Mouse (Mus musculus) forebrain, embryonic 10.5 days (tissue): ENCODE data around the gene Gramd1b. TPM values are rescaled to one million over a fixed set of nuclear protein-coding genes. Genes with fewer than 3 reads are reported as not detected.

Source experiments
- DNase-seq: peaks from one replicate; pipeline ENCODE4 v3.0.0-alpha.2; 2017; ENCODE audit warnings: low spot score; ENCODE audit errors: extremely low spot score
- H3K27ac ChIP-seq: fragments of 300-500 bp; sonication (generic); 2 replicates; pipeline ENCODE4 v1.5.1; 2016; ENCODE audit warnings: mild to moderate bottlenecking
- H3K27me3 ChIP-seq: fragments of 300-500 bp; sonication (generic); 2 replicates; pipeline ENCODE4 v1.6.1; 2016; ENCODE audit warnings: mild to moderate bottlenecking; ENCODE audit not compliant: poor library complexity, severe bottlenecking
- H3K36me3 ChIP-seq: fragments of 300-500 bp; sonication (generic); replicated peaks from 2 replicates; pipeline ENCODE4 v1.6.1; 2016; ENCODE audit warnings: mild to moderate bottlenecking, moderate library complexity
- H3K4me1 ChIP-seq: fragments of 300-500 bp; sonication (generic); 2 replicates; pipeline ENCODE4 v1.6.1; 2016
- H3K4me3 ChIP-seq: fragments of 300-500 bp; sonication (generic); 2 replicates; pipeline ENCODE4 v1.5.1; 2016; ENCODE audit warnings: mild to moderate bottlenecking, moderate library complexity
- H3K9me3 ChIP-seq: fragments of 300-500 bp; sonication (generic); 2 replicates; pipeline ENCODE4 v1.6.1; 2016; ENCODE audit warnings: mild to moderate bottlenecking, moderate library complexity
- WGBS: fragments of 180-500 bp; shearing (Covaris S2); methylation state at CpG from one replicate; pipeline ENCODE4 v1.1.7; 2016; 5-methylcytosine and 5-hydroxymethylcytosine counted together
- polyA plus RNA-seq: library from polyadenylated mRNA; unstranded; fragments of >200 nt; fragmentation: Nextera tagmentation; extraction: Ambion mirVana; gene quantifications from 2 replicates; pipeline ENCODE4 v1.2.1, GENCODE M21; 2016

Gramd1b gene
- 3.3 and 3.8 TPM in 2 replicates for polyA plus RNA-seq

GRCm38 (mm10) chr9:40531027-40531621, at the start of gene Gramd1b:
Gramd1b (minus strand) TSS chr9:40531383.
- no peaks in the 10 kb centered on the region for H3K9me3 ChIP-seq
- H3K27ac ChIP-seq = peak within 1 kb of the TSS; percentile 76
- peak within 1 kb of the TSS; percentile 63 for H3K4me3 ChIP-seq
- peak; percentile 46 for DNase-seq
- H3K36me3 ChIP-seq = no peaks in the 10 kb centered on the region
- H3K27me3 ChIP-seq = peaks cover 43% of the 10 kb centered on the region
- peaks cover 12% of the 10 kb centered on the region for H3K4me1 ChIP-seq
- WGBS = 2% methylated on average over 40 of the region's 40 CpGs

GRCm38 (mm10) chr9:40578726-40579625, 47.8 kb upstream of the Gramd1b start:
- no peaks in the 10 kb centered on the region for H3K36me3 ChIP-seq
- no peaks in the 10 kb centered on the region for H3K27me3 ChIP-seq
- H3K4me3 ChIP-seq = no peak overlapping the region
- DNase-seq = no peak
- 79% methylated on average over 11 of the region's 11 CpGs for WGBS
- no peak overlapping the region for H3K27ac ChIP-seq
- H3K9me3 ChIP-seq = no peaks in the 10 kb centered on the region
- H3K4me1 ChIP-seq = 0 out of 2 replicates have a peak, but pooled peaks cover 6% of the 10 kb centered on the region

GRCm38 (mm10) chr9:40577132-40577531, 45.9 kb upstream of the Gramd1b start:
- Histone ChIP-seq H3K4me3 (no peak overlapping the region), H3K36me3 (no peaks in the 10 kb centered on the region), H3K27me3 (no peaks in the 10 kb centered on the region), H3K4me1 (0 out of 2 replicates have a peak, but pooled peaks cover 6% of the 10 kb centered on the region), H3K9me3 (no peaks in the 10 kb centered on the region), H3K27ac (no peak overlapping the region)
- 81% methylated on average over 7 of the region's 7 CpGs for WGBS
- no peak for DNase-seq

- Histone ChIP-seq H3K27ac (no peak overlapping the region), H3K27me3 (no peaks in the 10 kb centered on the region), H3K36me3 (no peaks in the 10 kb centered on the region), H3K4me1 (0 out of 2 replicates have a peak, but pooled peaks cover 8% of the 10 kb centered on the region), H3K9me3 (no peaks in the 10 kb centered on the region), H3K4me3 (no peak overlapping the region)
- 85% methylated on average over 14 of the region's 14 CpGs for WGBS
- DNase-seq = no peak
These were observed 44.1 kb upstream of the Gramd1b start for GRCm38 (mm10) chr9:40575053-40575985.

GRCm38 (mm10) chr9:40571280-40571679, 40.1 kb upstream of the Gramd1b start:
- H3K27ac ChIP-seq = no peak overlapping the region
- H3K4me1 ChIP-seq = 0 out of 2 replicates have a peak, but pooled peaks cover 3% of the 10 kb centered on the region
- no peaks in the 10 kb centered on the region for H3K9me3 ChIP-seq
- no peaks in the 10 kb centered on the region for H3K27me3 ChIP-seq
- DNase-seq = no peak
- no peaks in the 10 kb centered on the region for H3K36me3 ChIP-seq
- WGBS = 62% methylated on average over 2 of the region's 2 CpGs
- no peak overlapping the region for H3K4me3 ChIP-seq

- Histone ChIP-seq H3K36me3 (no peaks in the 10 kb centered on the region), H3K4me3 (no peak overlapping the region), H3K27ac (no peak overlapping the region), H3K4me1 (0 out of 2 replicates have a peak, but pooled peaks cover 3% of the 10 kb centered on the region), H3K9me3 (no peaks in the 10 kb centered on the region), H3K27me3 (no peaks in the 10 kb centered on the region)
- DNase-seq = no peak
- WGBS = 82% methylated on average over 8 of the region's 8 CpGs
These were observed 36.9 kb upstream of the Gramd1b start for GRCm38 (mm10) chr9:40568070-40568469.

- no peak overlapping the region for H3K4me3 ChIP-seq
These were observed 32.6 kb upstream of the Gramd1b start for GRCm38 (mm10) chr9:40563750-40564149.

GRCm38 (mm10) chr9:40559646-40560045, 28.5 kb upstream of the Gramd1b start:
- DNase-seq = no peak
- Histone ChIP-seq H3K9me3 (no peaks in the 10 kb centered on the region), H3K4me3 (no peak overlapping the region), H3K27ac (no peak overlapping the region), H3K36me3 (no peaks in the 10 kb centered on the region), H3K27me3 (no peaks in the 10 kb centered on the region), H3K4me1 (peaks cover 6% of the 10 kb centered on the region; the same call in 1 of the 2 replicates)
- 83% methylated on average over 7 of the region's 7 CpGs for WGBS

More at GRCm38 (mm10) chr9:40563750-40564149, 32.6 kb upstream of the Gramd1b start:
- no peak for DNase-seq
- Histone ChIP-seq H3K27ac (no peak overlapping the region), H3K4me1 (peaks cover 6% of the 10 kb centered on the region; the same call in 1 of the 2 replicates), H3K36me3 (no peaks in the 10 kb centered on the region), H3K27me3 (no peaks in the 10 kb centered on the region), H3K9me3 (no peaks in the 10 kb centered on the region)

GRCm38 (mm10) chr9:40557796-40558195, 26.6 kb upstream of the Gramd1b start:
- Histone ChIP-seq H3K4me1 (peaks cover 6% of the 10 kb centered on the region; the same call in 1 of the 2 replicates), H3K4me3 (no peak overlapping the region)
- WGBS = 88% methylated on average over 5 of the region's 5 CpGs

GRCm38 (mm10) chr9:40556396-40556795, 25.2 kb upstream of the Gramd1b start:
- H3K27ac ChIP-seq = no peak overlapping the region

More at GRCm38 (mm10) chr9:40557796-40558195, 26.6 kb upstream of the Gramd1b start:
- H3K27ac ChIP-seq = no peak overlapping the region
- no peaks in the 10 kb centered on the region for H3K27me3 ChIP-seq
- H3K9me3 ChIP-seq = no peaks in the 10 kb centered on the region
- H3K36me3 ChIP-seq = no peaks in the 10 kb centered on the region
- no peak for DNase-seq

GRCm38 (mm10) chr9:40555243-40555642, 24.1 kb upstream of the Gramd1b start:
- H3K27me3 ChIP-seq = no peaks in the 10 kb centered on the region
- H3K36me3 ChIP-seq = no peaks in the 10 kb centered on the region
- H3K4me3 ChIP-seq = no peak overlapping the region
- H3K9me3 ChIP-seq = no peaks in the 10 kb centered on the region
- no peak for DNase-seq
- H3K27ac ChIP-seq = no peak overlapping the region
- WGBS = 76% methylated on average over 5 of the region's 5 CpGs
- no peaks in the 10 kb centered on the region for H3K4me1 ChIP-seq

More at GRCm38 (mm10) chr9:40556396-40556795, 25.2 kb upstream of the Gramd1b start:
- Histone ChIP-seq H3K4me1 (peaks cover 6% of the 10 kb centered on the region; the same call in 1 of the 2 replicates), H3K4me3 (no peak overlapping the region), H3K27me3 (no peaks in the 10 kb centered on the region), H3K36me3 (no peaks in the 10 kb centered on the region), H3K9me3 (no peaks in the 10 kb centered on the region)
- WGBS = 72% methylated on average over 4 of the region's 4 CpGs
- no peak for DNase-seq

- WGBS = 95% methylated on average over 5 of the region's 5 CpGs
- no peaks in the 10 kb centered on the region for H3K27me3 ChIP-seq
- H3K9me3 ChIP-seq = no peaks in the 10 kb centered on the region
- H3K4me3 ChIP-seq = no peak overlapping the region
- H3K36me3 ChIP-seq = no peaks in the 10 kb centered on the region
- H3K4me1 ChIP-seq = no peaks in the 10 kb centered on the region
- no peak for DNase-seq
- no peak overlapping the region for H3K27ac ChIP-seq
These were observed 16.7 kb upstream of the Gramd1b start for GRCm38 (mm10) chr9:40547876-40548275.
